Mouse (Mus musculus) right cerebral cortex, adult 18-20 months (tissue): ENCODE measurements around the gene Ncf1.

Experiments used
- DNase-seq: peaks from one replicate; pipeline ENCODE4 v3.0.0; 2022; ENCODE audit warnings: mixed read lengths

The Ncf1 gene

DNA sequence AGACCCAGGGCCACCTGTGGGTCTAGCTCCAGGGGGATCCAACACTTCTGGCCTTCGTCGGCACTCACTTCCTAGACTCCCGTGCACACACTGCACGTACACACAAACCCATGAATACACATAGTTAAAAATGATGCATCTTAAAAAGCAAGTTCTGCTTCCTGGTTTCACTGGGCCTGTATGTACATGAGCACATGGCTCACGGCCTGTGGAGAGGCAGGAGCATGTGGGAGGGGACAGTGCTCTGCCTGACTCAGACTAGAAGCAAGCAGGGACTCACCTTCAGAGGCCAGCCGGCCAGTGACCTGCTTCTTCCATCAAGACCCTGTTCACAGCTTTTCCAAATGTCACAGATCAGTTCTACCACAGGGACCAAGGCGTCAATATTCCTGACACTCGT is 35.8 kb downstream of the Ncf1 start:
- no peak for DNase-seq

DNA sequence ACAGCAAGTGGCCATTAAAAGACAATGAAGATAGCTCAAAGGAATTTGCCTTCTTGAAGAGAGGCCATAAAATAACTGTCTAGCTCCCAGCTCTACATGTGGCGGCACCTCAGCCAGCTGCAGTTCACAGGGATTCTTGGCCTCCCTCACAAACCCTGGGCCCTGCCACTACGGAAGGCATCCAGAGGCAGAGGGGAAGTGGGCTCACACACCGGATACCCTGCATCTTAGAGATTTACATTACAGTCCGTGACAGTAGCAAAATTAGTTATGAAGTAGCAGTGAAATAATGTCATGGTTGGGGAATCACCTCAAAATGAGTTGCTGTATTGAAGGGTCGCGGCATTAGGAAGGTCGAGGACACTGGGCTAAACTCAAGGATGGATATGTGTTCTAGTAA is 40.9 kb downstream of the Ncf1 start:
- no peak for DNase-seq

DNA sequence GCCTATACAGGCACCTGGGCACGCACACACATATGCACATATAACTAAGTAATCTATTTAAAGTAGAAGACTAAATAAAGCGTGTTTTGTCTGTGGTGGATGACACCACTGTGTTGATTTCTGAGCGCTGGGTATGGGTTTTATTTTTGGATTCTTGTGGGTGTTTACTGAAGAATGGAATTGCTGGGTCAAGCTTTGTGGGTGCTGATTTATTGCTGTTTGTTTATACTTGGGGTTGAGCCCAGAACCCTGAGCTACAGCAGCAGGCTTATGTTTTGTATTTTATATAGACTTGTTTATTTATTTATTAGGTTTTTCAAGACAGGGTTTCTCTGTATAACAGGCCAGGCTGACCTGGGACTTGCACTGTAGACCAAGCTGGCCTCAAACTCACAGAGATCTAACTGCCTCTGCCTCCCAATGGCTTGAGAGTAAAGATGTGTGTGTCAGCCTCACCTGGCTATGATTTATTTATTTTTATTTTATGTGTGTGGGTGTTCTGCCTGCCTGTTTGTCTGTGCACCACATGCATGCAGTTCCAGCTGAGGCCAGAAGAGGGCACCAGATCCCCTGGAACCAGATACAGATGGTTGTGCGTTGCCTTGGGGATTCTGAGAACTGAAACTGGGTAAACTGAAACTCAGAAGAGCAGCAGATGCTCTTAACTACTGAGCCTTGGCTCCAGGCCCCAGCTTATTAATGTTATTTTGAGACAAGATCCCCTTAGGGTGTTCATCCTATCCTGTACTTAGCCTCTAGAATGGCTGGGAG is 42.3 kb downstream of the Ncf1 start:
- DNase-seq: peak; percentile 33

GRCm38 (mm10) chr5:134186059-134186458 is 43.4 kb downstream of the Ncf1 start:
- no peak for DNase-seq

DNA sequence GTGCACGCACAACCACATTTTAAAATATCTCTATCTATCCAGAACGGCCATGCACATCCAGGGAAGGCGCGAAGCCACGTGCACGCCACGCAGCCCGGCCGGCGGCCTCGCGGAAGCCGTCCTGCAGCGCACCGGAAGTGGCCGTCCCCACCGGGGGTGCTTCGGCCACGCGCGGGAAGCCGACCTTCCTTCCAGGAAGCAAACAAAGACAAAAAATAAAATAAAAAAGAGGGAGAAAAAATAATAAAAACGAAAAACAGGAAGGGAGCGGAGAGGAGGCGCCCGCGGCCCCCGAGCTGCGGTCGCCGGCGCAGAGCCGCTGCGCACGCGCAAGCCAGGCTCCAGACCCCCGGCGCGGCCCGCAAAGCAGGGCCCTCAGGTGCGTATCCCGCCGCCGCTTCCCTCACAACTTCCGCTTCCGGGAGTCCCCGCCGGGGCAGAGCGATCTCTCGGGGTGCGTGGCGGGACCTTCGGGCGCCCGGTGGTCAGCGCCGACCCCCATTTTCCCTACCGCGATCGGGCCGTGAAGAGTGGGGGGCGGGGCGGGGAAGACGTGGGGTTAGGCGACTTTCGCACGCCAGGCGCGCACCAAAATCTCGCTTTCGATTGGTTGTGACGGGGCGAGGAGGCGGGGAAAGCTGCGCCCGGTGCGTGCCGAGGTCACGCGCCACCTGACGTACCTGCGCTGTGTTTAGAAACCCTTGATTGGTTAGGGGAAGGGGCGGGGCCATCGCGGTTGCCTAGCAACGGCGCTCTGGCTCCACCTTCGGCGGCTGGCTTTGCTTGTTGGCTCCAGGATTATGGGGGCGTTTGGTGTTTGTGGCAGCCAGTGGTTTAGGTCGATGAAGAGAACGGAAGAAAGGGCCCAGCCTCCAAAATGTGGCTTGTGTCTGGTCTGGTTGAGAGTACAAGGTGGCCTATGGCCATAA is 45.3 kb downstream of the Ncf1 start, which contains the start of gene Gtf2ird2:
Gene Gtf2ird2, plus strand, starts transcription at position 140 of the 929 bp plus-strand sequence.
- DNase-seq: peak; percentile 99

GRCm38 (mm10) chr5:134183162-134183561 is 46.3 kb downstream of the Ncf1 start:
- no peak for DNase-seq

DNA sequence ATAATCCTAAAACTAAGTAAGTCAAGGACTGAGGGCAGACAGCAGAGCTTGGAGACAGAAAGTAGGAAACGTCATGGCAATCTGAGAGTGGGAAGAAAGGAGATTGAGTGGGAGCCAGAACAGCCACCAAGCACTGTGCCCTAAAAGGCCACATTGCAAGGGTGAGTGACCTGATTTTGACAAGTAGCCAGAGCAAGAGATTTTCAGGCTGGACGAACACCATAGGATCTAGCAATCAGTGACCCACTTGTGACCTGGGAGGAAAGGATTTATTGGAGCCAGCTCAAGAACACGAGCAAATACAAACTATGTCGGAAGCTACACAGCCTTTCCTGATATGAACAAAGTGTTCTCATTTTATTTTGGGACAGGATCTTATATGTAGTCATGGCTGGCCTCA is 46.7 kb downstream of the Ncf1 start:
- DNase-seq: no peak

DNA sequence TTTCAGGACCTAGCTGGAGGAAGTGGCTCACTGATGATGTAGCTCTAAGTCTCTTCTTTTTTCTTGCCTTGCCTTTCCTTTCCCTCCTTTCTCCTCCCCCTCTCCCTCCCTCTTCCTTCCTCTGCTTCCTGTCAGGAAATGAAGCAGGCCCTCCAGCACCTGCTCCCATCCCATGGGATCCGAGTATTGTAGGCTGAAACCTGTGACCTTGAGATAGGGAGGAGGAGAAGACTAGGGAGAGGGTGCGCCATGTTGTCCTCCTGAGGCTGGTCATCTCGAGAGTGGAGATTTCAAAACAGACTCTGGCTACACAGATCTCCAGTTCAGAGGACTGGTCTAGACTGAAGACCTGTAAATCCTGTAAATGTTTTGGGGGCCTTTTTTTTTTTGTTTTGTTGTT is 47.3 kb downstream of the Ncf1 start:
- no peak for DNase-seq

- DNase-seq: peak; percentile 77
Measured at GRCm38 (mm10) chr5:134179871-134180270, 49.6 kb downstream of the Ncf1 start.

GRCm38 (mm10) chr5:134178536-134178935 is 50.9 kb downstream of the Ncf1 start:
- DNase-seq: no peak

DNA sequence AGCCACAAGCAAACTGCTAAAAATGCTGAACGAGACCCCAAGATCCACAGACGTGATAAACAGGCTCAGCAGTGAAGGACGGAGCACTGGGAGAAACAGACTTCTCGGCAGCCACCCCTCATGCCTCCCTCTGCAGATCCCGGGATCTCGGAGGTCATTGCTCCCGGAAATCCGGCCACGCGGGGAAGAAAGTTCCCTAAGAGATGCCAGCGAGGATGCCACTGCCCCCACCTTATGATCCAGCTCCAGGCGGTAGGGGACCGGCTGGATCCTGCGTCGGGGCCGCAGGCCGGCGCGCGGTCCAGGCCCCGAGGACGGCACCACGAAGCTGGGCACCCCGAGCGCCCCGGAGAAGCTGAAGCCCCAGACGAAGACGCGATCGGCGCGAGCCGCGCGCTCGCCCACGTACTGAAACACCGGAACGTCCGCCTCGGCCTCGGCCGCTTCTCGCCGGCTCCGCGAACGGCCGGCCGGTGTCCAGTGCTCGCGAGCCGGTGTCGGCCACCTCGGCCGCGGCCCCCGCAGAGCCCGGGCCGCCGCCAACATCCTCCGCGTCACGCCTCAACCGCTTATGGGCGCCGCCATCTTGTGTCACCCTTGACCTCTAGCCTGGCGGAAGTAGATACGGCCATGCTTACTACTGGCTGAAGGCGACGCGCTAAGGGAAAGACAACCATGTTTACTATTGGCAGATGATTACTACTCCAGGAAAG is 53.1 kb downstream of the Ncf1 start, which contains the start of gene Rcc1l:
Gene Rcc1l, minus strand, starts transcription at position 606 of the 713 bp plus-strand sequence.
- peak; percentile 87 for DNase-seq

DNA sequence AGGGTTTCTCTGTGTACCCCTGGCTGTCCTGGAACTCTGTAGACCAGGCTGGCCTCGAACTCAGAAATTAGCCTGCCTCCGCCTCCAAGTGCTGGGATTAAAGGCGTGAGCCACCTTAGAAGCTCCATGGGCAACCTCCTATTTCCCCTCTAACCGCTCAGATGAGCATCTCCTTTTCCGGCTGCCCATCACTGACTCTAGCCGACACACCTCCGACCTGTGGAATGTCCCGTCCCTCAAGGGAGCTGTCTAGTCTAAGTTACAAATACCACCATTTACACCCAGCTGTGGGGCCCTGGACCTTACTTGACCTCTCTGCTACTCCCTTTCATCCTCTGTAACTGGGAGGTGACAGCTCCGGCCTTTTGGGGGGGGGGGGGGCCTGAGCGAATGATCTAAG is 53.7 kb downstream of the Ncf1 start:
- no peak for DNase-seq

DNA sequence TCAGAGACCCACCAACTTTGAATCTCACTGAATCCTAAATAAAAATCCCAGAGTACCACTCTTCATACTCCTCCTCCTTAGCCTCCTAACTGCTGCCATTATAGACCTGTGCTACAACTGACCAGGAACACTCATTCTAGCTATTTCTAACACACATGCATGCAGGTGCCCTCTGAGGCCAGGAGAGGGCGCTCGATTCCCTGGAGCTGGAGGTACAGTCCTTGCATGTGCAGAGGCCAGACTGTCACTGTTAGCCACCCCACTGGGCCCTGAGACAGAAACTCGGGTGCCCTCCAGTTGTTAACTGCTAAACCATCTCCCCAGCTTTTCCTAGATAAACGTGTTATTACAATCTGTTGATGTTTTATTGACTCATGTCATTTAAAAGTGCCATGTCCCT is 56.2 kb downstream of the Ncf1 start:
- no peak for DNase-seq

GRCm38 (mm10) chr5:134170167-134170566 is 59.3 kb downstream of the Ncf1 start:
- DNase-seq: no peak
